Comparison of ENCODE assay signal across 1 mouse cellular context in the genomic region with DNA sequence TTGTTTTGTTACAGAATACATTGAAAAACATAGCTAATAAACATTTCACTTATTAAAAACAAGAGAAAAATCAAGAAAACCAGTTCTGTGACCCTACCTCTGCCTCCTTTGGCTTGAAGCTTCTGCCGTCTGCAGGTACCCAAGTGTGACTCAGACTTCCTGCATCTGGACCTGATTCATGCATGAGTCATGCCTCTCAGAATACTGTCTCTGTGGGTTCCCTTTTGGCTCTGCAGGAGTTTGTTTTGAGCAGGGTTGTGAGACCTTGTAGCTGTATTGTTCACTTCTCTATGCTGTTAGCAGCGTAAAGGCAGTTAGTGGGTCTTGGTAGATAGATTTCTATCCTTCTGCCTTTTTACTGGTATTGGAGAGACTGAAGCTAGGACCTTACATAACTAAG.
TF ChIP-seq lines count a peak whose summit lies in the region.

No protein-coding gene starts in this region.

TF ChIP-seq in CH12.LX, 34 proteins besides CTCF, POLR2A, EP300 and RAD21 (continued from another document):
- TF ChIP-seq ZNF384 (IDR thresholded peaks at IDR 0.05; ENCODE audit: low read depth, low read length), result no peak
- no peak for TF ChIP-seq BHLHE40 (IDR thresholded peaks at IDR 0.05; ENCODE audit: low read depth, low read length)
